Mouse (Mus musculus): ENCODE results near the gene Ffar1. TPM values are rescaled to one million over a fixed set of nuclear protein-coding genes. Genes with fewer than 3 reads are reported as not detected.
"Not testable (repeated sequence)": the region's sequence is repeated elsewhere in the genome, so short reads cannot be mapped to it uniquely, and the experiment has no call there.

Ffar1 gene
- total RNA-seq, 2 experiments from 2014 or later, result not detected

DNA sequence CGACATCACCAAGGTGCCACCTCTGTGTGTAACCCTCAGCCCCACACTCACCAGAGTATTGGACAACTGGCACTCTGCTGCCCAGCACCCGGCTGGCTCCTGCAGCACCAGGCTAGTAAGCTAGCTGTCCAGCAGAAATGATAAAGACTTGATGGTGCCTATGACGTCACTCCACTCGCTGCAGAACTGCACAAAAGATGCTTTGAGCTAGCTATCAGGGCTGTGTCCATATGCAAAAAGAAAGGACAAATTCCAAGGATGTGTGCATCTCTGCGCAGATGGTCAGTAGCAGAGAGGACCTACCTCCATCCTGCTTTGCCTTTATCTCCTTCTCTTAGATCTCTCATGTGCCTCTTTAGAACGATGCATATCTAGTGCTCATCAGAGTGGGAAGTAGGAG is 5.3 kb downstream of the Ffar1 start, which contains the start of gene Ffar3:
Ffar3 (minus strand) TSS at position 101 of the 400 bp plus-strand sequence.
- DNase-seq, result no peak
- intact Hi-C loops (cut with DNase I), result no loop called here

DNA sequence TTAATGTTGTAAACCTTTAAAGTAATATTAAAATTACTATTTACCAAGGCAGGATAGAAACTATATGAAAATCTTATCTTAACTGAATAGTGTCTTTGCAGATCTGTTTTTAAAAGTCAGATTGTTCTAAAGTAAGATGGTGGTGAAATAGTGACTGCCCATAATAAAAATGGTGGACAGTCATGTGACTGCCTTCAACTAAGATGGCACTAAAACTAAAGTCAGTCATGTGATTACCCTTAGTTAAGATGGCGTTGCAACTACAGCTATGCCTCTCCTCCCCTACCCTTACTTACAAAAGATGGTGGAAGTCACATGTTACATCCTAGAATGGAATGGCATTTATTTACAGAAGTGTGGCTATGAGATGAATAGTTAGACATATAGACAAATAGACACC is 9.9 kb downstream of the Ffar1 start:
- DNase-seq, result no peak
- intact Hi-C loops (cut with DNase I), result no loop called here

DNA sequence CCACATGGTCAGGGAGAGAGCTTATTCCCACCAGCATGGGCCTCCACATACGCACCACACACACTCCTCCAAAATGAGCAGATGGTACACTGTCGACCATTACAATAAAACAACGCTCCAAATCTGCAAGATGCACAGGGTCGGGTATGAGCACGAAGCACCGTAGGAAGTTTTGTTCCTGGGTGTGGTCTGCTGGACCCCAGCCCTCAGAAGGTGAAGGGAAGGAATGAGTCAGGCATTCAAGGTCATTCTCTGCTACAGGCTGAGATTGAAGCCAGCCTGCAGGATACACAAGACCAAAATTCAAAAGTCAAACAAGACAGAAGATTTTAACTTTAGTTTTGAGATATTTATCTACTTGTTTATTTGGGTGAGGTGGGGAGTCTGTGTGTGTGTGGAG is 13.4 kb downstream of the Ffar1 start:
- intact Hi-C loops (cut with DNase I), result no loop called here
- DNase-seq, result no peak

DNA sequence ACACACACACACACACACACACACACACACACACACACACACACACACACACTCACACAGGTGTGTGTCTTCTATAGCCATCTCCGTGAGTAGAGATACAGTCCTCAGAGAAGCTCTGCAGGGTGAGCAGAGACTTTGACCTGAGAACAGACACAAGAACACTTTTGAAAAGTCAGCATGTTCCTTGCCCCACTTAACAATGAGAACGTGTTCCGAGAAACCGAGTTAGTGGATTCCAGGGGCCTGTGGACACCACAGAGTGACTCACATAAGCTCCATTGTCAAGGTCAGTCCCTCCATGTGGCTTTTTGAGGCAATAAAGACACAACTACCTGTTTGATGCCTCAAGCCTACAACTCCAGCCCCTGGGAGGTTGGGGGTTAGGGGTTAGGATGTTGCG is 14.0 kb downstream of the Ffar1 start:
- intact Hi-C loops (cut with DNase I), result no loop called here
- no peak for DNase-seq

DNA sequence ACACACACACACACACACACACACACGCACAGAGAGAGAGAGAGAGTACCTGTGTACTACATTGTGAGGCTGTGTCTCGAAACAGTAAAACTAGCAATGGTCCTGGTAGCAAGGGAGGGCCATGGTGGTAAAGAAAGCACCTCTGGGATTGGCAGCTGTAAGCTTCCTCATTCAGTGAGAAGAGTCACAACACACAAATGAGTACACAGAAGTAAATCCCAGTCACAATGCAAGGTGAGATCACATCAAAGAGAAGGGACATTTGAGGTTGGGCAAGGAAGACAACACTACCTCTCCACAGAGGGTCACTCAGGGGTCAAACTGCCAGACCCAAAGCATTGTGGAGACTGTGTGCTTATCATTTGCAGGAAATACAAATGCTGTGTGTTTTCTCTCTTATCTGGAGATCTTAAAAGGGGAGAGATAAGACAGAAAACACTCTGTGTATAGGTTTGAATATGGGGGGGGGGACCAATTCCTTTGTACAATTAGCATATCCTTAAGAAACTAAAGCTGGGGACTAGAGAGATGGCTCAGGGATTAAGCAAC is 14.8 kb downstream of the Ffar1 start:
- no peak for DNase-seq
- intact Hi-C loops (cut with DNase I), result no loop called here

DNA sequence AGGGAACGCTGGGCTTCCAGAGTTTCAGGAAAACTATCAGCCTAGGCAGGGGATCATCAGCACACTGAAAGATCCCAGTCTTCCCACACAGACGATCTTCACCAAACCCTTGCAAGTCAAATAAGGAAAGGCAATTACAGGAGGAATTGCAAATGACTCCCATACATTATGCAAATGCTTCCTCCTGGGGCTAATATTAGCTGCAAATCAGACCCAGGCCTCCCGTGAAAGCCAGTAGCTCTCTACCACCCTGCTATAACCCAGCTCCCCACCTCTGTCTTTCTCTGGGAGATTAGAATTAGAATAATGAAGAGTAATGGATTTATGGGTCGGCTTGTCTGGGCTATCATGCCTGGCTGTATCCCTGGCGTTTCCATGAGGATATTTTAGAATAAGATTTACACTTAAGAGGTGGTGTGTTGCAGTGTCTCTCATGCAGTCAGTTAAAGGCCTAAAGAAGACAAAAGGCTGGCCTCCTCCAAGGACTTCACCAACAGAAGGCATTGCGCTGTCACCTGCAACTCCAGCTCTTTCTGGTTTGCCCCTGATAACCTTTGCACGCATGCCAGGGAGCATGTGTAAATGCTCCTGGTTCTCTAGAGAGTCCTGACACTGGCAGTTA is 16.6 kb downstream of the Ffar1 start:
- intact Hi-C loops (cut with DNase I), result no loop called here
- DNase-seq, result no peak

DNA sequence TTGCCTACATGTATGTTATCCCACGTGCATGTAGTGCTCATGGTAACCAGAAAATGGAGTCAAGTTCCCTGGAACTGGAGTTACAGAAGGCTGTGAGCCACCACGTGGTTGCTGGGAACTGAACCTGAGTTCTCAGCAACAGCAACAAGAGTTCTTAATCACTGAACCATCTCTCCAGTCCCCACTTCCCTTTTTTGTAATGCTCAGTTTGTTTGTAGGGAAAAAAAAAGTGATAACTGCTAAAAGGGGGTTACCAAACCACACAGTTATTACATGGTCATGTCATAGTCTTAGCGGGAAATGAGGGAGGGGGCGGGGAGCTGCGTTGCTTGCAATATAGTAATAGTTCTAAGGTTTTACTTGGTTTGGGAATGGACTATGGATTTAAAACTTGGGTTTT is 19.3 kb downstream of the Ffar1 start:
- intact Hi-C loops (cut with DNase I), result no loop called here
- DNase-seq, result no peak

DNA sequence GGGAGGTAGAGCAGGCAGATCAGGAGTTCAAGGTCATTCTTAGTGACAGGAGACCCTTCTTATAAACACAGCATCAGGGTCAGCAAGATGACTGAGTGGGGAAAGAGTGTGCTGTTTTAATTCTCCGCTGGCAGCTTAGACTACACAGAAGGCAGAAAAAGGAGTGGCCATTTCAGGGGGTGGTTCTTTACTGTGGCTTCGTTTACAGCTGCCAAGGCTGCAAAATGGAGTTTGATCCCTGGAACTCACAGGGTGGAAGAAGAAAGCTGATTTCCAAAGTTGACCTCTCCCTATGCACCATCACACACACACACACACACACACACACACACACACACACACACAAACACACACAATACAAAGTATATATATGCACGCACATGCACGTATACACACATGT is 20.0 kb downstream of the Ffar1 start:
- intact Hi-C loops (cut with DNase I), result no loop called here
- DNase-seq, result no peak

DNA sequence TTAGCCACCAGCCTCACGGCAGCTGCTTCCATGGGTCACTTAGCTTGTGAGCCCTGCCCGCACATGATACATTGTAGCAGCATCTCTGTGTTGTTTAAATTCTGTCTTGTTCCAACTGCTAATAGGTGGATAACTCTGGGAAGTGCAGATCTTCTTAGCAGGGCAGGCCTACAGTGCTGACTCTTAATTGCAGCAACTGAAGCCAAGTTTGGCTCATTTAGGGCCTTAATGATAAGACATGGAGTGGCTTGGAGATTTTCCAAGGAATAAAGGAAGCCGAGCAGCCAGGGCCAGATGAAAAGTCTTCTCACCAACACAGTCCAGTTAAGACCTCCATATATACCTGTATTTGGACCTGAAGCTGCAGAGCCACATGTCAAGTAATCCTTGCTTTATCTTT is 21.1 kb downstream of the Ffar1 start:
- intact Hi-C loops (cut with DNase I), result no loop called here
- DNase-seq, result no peak

DNA sequence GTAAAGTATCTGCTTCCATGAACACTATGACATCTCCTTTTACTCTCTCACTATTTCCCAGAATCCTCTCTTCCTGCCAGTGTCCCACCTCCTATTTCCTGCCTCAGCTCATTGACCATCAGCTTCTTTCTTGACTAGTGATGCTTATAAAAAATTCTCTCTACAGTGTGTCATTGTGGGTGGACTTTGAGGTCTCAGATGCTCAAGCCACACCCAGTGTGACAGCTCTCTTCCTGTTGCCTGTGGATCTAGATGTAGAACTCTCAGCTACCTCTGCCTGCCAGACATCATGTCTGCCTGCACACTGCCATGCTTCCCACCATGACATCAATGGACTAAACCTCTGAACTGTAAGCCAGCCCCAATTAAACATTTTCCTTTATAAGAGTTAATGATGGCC is 24.1 kb downstream of the Ffar1 start:
- intact Hi-C loops (cut with DNase I), result no loop called here
- DNase-seq, result no peak

DNA sequence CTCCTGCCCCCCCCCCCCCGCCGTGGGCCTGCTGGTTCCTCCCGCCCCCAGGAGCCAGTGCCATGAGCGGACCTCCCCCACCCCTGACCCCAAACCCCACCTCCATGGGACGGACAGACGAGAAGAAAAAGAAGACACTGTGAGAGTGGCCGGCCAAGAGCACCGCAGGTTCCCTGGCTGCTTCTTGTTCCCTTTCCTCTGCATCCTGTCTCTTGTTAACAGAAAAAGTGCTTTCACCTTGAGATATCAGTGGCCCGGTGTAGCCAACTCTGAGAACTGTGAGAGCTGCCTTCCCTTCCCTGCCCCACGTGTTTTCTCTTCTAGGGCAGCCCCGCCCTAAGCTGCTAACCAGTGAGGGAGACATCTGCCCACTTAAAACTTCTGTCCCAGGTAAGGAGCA is 28.7 kb downstream of the Ffar1 start:
- intact Hi-C loops (cut with DNase I); DNase-seq: not testable (repeated sequence)

DNA sequence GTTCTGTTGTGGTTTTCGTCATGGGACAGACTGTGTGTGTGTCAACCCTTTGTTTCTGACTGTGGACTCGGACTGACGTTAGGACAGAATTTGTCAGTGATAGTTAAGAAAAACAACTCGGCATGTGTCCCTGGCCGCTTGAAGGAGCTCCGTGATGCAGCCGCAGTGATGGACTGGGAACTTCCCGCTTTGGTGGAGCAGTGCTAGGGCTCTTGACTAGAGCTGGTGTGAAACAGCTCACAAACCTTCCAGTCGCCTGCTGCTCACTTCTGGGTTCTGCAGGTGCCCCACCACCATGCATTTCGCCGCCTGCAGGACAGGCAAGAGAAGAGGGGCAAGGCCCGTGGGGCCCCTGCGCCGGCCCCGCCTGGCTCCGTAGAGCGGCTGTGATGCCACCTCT is 29.1 kb downstream of the Ffar1 start:
- DNase-seq, result no peak
- intact Hi-C loops (cut with DNase I), result no loop called here

DNA sequence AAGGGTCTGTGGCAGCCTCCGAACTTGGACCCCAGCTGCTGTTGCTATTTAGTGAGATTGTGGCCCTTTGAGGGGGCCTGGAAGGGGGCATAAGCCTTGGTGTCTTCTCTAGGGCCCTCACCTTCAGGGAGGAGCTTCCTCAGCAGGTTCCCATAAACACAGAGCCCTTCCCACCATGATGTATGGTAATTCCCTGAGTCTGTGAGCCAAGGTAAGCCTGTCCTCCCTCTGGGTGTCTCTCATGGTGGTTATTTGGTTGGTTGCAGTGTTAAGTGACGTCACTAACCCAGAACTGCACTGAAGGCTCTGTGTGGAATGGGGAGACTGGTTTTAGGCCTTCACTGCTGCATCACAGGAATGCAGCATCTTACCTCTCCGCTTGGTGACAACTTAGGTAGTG is 31.9 kb downstream of the Ffar1 start:
- no peak for DNase-seq

DNA sequence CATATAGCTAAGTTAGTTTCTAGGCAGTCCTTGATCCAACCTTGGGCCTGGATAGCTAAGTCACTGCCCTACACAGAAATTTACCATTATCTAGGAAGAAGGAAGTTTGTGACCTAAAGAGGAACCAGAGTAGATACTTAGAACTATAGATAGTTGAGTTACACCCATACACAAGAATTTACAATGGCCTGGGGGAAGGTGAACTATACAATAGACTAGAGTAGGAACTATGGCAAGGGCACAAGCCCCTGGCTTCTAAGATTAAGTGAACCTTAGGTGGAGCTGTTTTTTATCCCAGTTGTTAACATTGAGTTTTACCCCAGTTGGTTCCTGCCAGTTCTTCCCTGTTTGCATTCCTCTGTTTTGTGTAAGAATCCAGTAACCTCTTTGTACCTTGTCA is 32.5 kb downstream of the Ffar1 start:
- intact Hi-C loops (cut with DNase I); DNase-seq: not testable (repeated sequence)

More for the DNA sequence above, 31.9 kb downstream of the Ffar1 start:
- intact Hi-C loops (cut with DNase I), result no loop called here

DNA sequence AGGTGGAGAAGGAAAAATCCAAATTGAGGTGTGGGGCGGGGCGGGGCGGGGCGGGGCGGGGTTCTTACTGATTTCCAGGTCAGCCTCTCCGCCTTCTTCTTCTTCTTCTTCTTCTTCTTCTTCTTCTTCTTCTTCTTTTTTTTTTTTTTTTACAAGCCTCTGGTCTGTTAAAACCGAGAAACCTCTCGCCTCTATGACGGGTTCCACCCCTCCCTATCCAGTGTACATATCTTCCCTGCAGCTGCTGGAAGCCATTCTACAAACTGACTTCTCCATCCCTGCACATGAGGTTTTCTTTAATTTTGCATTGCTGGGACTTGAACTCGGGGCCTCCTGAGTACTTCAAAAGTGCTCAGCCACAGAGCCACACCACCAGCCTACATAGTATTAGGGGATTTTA is 34.7 kb downstream of the Ffar1 start:
- DNase-seq, result no peak
- intact Hi-C loops (cut with DNase I), result no loop called here

DNA sequence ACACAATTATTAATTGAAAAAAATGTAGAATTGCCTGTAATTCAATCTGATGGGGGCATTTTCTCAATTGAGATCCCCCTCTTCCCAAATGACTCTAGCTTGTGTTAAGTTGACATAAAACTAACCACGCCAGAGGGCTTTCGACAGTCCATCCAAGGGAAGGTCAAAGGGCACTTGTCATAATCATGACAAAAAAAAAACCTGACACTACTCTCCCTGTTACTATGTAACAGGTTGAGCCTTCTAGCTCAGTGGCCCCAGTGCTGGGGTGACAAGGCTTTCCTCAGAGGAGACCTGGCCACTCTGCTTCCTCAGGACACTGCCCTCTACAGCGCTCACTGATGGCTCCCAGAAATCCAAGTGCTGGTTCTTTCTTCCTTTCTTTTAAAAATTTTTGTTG is 37.1 kb downstream of the Ffar1 start:
- intact Hi-C loops (cut with DNase I), result no loop called here
- DNase-seq, result no peak

DNA sequence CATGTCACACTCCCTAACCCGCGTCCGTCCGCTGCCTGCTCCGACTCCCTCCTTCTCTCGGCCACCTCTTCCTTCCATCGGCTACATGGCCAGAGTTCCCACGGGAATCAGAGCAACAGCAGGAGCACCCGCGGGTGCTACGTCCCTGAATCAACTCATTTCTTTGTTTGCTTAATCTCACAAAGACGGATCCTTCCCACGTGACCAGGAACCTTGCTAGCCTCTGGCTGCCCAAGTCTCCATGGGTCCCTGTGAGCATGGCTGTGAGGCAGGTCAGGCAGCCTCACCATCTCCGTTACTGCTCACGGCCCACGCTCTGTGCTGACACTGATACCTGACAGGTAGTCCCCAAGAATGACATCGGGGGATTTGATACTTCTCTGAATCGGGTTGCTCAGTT is 37.7 kb downstream of the Ffar1 start, which contains the start of gene Ffar2:
Ffar2 (minus strand) TSS at position 101 of the 400 bp plus-strand sequence.
- no peak for DNase-seq
- intact Hi-C loops (cut with DNase I), result no loop called here

DNA sequence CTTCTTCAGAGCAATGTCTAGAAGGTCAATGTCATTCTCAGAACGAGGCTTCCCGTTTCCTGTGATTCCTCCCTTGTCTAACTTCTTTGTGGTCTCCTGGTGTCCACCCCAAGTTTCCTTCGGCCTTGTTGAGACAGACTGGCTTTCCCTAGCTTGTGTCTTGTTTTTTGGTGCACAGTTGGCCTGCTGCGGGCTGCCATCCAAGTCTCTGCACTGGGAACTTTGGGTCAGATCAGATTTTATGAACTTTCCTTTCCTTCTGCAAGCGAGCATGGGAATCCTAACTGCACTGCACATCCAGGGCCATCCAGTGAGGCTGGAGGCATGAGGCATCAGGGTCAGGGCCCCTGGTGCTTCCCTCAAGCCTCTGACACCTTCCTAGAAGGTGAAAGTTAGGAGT is 39.8 kb downstream of the Ffar1 start:
- no peak for DNase-seq
- intact Hi-C loops (cut with DNase I), result no loop called here

DNA sequence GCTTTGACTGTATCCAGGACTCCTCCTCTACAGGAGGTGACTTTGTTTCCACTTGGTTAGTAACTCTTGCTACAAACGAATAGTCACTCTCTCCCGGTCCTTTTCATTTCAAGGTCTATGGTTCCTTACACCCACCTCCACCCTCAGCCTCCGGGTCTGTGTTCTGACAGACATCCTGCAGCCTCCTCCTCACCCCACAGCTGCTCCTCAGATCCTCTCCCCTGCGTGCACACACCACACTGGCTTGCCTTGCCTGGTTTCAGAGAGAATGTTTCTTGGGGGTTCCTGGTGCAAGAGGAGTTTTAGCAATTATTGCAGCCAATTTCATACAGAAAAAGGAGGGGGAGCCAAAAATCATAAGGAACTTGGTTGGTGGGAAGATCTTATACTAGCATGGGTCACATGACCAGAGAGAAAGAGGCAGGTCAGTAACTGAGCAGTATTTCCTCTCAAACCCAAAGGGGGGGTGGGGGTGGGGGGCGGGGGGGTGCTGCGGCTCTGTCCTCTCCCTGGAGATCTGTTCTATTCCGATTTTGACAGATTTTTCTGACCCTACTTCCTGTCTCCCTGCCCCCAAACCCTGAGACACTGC is 40.4 kb downstream of the Ffar1 start:
- no peak for DNase-seq
- intact Hi-C loops (cut with DNase I), result no loop called here

DNA sequence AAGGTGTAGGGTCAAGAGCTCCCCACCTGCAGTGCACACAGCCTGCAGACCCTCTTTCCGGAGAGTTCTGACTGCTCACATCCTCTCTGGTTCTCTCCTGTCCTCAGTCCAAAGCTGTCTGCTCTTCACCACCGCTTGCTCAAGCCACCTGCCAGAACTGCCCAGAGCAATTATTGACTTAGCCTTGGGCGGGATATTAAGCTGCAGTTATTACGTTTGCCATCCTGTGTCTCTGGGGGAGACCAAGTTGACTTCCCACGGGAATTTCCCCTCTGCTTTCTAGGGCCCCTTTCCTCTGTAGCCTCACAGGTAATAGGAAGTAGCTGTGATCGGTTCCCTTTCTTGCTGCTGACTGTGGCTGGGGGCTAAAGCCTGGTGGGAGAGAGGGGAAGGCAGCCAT is 41.2 kb downstream of the Ffar1 start:
- intact Hi-C loops (cut with DNase I), result no loop called here

DNA sequence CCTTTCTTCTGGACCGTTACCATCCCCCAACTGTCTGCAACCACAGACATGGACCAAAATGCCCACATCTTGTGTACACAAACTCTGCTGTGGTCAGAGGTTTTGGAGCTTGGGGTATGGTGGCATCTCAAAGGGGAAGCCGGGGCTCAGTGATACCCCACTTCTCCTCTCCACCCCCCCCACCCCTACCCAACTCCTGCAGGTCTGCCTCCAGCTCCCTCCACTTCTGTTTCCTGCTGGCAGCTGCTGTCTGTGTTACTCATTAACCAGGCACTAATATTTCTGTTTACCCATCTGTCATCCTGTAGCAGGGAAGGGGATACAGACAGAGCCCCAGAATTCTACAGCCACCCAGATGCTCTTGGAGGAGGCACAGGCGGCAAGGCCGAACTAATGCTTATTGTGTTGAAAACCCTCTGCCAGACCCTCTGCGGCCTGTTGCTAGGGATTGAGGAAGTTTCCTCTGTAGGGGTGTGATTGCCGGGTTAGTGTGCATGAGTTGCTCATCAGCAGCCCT is 49.0 kb downstream of the Ffar1 start:
- intact Hi-C loops (cut with DNase I), result no loop called here
- DNase-seq, result no peak

More for the DNA sequence above, 41.2 kb downstream of the Ffar1 start:
- no peak for DNase-seq

DNA sequence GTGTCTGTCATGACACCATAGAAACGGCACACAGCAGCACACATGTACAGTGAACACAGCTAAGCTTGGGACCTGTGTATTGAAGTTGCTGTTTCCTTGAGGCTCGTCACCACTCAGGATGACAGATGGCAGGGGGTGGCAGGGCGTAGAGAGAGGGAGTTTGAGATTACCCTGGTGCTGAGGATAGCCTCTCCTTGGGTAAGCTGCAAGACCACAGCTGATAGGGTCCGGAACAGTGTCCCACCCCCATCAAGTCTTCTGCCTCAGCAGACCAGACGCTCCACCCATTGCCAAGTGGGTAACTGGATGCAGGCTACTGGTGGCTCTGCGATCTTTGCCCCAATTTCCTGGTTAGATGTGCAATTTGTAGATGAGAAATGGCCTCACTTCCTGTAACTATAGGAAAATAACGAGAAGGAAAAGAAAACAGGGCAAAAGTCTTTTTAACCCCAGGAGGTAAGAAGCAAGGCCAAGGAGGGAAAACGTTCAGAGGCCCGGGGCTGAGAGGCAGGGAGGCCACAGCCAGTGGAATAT is 49.5 kb downstream of the Ffar1 start:
- intact Hi-C loops (cut with DNase I), result no loop called here
- DNase-seq, result no peak
